Mouse (Mus musculus) kidney, adult 11 months (tissue): Measurements from ENCODE around the gene Mthfd1l.

Experiments used
- DNase-seq: peaks from one replicate; pipeline ENCODE4 v3.0.0; 2022

The Mthfd1l gene

DNA sequence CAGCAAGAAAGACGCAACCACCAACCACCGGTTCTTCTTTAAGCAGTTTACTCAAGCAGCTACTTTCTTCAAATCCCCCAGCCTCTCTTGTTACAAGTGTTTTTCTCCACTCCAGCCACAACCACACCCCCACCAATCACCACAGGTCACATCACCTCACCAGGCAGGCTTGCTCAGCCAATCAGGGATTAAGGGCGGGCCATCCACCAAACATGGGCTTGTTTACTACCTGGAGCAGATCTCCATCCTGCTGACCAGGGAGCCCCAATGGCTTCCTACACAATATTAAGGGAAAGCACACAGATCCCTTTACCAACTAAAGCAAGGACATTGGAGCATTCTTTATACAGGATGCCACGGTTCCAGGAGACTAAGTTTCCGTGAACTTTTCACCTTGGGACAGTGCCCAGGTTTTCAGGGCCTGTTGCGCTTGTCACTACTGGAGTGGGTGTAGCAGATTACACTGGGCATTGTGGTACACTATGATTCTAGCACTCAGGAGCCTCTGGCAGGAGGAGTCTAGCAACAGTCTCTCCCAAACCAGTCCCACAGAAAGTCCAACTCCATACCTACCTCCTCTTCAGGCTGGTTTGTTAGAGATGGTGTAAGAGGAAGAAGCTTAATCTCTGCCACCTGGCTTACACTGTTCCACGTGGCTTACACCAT lies 150.5 kb downstream of the Mthfd1l start:
- DNase-seq: peak; percentile 20

DNA sequence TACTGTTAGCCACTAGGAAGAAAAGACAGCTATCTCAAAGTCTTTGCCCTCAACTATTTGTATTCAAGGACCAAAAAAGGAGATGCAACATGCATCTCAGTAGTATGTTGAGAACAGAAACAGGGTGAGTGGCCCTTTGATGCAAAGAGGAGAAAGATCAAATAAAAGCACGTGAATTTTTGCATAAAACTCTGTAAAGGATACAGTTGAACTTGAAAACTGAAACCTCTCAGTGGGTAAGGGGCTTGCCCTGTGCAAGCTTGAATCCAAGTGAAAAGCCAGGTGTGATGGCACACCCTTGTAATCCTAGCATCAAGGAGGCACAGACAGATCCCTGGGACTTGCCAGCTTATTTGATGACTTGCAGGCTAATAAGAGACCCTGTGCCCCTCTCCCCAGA lies 151.2 kb downstream of the Mthfd1l start:
- no peak for DNase-seq

DNA sequence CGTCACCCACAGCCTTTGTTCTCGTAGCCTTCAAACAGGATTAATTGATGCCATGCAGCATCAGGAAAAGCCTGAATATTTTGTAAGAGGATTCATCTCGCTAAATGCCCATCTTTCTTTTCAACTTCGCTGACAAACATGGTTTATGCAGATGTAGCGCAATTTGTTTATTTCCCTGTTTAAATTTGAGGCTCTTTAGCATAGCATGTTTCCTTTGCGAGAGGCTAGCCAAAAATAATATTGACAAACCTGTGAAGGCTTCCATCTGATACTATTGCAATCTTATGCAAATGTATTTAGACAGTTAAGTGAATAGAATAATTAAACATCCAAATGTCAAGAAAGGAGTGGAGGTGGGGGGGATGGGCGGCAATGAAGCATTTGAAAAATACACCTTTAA lies 152.3 kb downstream of the Mthfd1l start:
- no peak for DNase-seq

DNA sequence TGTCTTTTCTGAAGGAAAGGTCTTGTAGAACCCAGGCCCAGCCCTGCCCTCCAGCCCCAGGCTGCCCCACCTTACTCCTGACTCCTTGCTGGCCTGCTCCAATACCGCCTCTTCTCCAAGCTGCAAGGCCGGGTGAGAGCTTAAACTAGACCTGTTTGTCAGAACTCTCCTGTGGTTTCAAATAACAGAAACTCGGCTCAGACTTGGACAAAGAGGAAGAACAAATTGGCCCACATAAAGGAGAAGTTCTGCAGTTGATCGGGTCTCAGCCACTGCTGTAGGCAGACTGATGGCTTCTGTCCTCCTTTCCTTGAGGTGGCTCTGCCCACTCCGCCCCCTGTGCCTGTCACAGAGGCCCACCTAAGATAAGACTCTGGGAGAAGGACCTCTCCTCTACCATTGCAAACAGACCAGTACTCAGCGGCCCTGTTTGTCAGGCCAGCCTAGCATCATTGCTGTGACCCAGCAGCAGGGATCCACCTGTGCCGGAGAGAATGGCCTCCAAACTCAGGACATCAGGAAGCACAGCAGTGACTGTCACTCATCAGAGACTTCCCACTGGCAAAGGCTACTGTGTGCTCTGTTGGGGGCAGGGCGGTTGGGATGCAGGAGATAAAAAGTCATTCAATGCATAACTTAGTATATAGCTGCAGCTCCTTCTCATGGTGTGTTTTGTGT lies 153.6 kb downstream of the Mthfd1l start:
- DNase-seq: no peak

DNA sequence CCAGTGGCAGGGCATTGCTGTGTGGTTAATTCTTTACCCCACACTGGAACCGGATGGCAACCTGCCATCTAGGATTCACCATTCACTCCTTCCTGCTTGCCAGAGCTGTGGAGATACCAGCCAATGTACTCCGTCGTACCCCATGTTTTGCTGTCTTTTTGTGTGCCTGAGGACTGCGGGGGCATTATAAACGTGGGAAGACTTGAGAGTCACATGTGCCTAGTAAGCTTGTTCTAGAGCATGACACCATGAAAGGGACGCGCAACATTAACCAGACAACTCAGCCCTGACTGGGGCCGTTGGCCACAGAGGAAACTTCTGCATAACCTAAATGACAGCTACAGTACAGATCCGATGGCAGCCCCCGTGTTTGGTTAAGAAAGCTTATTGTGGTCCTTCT lies 155.5 kb downstream of the Mthfd1l start:
- peak; percentile 8 for DNase-seq

DNA sequence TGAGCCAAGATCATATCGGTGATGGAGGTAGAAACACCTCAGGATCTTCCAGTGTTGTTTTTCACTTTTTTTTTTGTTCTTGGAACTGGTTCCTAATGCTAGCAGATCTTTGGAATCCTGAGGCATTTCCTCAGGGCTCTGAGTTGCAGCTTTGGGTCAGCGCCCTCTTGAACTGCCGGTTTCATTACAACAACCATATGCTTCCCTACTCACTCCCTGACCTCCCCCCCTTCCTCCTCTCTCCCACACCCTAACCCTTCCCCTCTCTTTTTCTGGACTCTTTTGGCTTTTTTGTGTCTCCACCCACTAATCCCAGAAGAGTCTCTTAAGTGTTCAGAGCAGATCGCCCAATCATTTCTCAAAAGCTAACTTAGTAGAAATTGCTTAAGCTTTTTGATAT lies 156.0 kb downstream of the Mthfd1l start:
- DNase-seq: peak; percentile 41

DNA sequence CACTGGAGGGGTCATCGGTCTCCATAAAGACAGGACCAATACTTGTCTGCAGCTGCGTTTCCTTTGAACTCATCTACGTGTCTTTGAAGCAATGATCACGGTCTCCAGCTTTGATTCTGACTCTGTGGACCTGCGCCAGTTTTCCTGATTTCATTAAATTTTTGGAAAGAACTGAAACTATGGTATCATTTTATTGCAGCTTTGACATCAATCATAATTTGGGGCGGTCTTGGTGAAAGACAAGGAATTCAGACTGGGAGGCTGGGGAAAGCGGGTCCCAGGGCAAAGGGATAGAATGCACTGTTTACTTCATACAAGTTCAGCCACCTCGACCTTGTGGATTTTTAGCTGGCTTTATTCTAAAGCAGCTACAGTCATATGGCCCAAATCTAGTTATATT lies 156.5 kb downstream of the Mthfd1l start:
- no peak for DNase-seq

DNA sequence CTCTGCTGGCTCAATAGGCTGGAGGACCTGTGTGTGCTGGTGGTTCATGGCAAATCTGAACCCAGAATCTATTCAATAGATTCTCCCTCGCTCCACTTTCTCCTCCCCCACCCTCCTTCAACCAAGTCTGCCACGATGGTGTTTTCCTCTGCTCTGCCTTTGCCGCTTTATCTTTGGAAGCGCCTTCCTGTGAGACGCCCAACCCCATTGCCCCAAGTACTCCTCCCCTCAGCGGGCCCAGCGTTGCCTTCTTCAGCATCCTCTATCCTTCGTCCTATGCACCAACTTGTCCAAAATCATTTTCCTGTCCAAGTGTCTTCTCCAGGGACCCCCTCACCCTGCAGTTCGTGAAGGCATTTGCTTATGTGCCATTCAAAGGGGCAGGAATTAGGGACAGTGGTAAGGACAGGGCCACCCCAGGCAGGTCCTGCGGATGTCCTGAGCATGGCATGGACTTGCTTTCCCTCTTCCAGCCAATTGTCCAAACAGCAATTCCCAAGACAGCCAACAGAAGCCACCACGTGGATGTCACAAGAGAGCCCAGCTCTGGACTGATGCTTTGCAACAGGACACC lies 157.2 kb downstream of the Mthfd1l start:
- no peak for DNase-seq

DNA sequence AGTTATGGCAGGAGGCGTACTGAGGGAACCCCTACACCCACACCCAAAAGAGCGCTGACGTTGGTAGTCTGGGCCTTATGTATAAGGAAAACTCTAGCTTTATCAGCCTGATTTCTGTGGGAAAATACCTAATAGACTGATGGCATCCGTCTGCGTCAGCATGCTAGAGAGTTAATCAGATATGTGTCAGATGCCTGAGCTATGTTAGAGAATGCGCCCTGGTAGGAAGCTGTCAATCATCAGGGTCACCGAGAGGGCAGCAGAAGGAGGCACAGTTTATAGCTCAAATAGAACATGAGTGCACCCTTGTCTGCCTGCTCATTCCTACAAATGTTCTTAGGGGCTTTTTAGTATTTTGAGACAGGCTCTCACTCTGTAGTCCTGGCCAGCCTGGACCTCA lies 159.8 kb downstream of the Mthfd1l start:
- DNase-seq: no peak

DNA sequence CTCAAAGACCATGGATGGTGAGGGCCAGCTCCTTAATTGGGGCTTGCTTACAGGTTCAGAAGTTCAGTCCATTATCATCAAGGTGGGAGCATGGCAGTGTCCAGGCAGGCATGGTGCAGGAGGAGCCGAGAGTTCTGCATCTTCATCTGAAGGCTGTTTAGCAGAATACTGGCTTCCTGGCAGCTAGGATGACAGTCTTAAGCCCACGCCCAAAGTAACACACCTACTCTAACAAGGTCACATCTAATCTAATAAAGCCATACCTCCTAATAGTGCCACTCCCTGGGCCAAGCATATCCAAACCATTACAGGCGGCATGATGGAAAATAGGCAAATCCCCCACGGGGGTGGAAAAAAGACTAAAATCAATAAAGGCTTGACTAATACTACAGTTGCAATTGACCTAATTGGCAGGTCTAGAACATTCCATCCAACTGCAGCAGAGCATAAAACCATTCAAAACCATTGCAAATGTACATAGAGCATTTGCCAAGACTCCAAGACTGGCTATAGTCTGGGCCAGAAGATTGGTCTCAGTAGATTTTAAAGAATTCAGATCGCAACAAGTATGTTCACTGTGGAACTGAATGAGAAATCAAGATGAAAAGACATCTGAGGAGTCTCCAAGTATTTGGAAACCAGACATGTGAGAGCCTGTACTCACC lies 162.3 kb downstream of the Mthfd1l start:
- no peak for DNase-seq

DNA sequence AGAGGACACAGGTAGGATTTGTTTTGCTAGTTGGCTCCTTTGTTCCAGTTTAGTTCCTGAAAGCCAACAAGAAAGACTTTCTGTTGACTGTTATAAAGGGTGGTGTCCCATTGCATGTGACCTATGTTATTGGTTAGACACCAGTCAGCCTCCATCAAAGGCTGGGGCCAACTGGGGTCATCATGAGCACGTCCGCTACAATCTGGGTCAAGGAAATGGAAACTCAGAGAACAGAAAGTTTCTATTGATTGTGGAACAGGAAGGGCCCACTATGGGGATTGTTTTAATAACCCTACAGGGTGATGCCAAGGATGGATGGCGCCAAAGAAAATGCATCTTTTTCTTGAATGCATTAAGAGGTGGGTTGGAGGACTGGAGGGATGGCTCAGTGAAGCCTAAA lies 166.6 kb downstream of the Mthfd1l start:
- DNase-seq: no peak

DNA sequence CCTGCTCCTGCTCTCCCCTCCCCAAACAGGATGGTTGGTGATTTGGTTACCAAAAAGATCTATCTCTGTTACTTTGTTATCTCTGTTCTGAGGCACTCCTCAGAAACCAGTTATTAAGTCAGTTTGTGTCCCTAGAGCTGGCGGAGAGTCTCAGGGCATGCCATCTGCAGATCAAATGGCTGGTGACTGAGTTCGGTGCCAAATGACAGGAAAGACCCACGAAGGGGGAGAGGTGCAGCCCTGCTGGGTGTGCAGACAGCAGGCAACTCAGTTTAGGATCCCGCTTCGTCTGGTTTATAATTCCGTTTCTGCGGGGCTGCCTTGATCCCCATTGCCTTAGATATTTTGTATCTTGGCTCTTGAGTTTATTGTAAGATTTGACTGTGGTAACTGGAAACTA lies 168.8 kb downstream of the Mthfd1l start:
- no peak for DNase-seq

DNA sequence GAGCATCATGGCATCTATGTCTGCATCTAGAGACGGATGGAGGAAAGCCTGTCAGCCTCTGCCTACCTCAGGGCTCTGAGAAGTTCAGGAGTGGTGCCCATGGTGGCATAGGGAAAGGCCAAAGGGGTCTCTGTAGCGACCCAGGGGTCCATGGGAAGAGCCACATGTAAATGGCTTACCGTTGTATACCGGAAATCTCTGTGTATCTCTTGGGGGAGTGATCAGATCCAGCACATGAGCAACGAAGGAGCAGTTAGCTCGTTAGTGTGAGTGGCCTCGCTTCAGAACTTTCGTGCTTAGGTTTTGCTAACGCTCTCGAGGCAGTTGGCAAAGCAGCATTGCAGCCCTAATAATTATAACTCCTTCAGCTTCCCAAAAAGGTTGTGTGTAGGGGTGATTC lies 169.9 kb downstream of the Mthfd1l start:
- DNase-seq: no peak

DNA sequence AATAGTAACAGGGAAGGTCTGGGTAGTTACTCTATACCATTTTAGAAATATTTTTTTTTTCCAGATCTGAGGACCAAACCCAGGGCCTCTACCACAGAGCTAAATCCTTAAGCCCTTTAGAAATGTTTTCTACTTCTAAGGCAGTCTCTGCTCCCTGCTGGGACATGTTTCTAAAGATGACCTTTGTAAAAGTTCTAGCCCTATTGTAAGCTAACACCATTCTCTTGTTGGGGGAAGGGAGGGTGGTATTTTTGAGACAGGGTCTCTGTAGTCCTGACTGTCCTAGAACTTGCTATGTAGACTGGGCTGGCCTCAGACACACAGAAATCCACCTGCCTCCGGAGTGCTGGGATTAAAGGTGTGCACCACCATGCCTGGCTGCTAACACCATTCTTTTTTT lies 170.5 kb downstream of the Mthfd1l start:
- DNase-seq: no peak

DNA sequence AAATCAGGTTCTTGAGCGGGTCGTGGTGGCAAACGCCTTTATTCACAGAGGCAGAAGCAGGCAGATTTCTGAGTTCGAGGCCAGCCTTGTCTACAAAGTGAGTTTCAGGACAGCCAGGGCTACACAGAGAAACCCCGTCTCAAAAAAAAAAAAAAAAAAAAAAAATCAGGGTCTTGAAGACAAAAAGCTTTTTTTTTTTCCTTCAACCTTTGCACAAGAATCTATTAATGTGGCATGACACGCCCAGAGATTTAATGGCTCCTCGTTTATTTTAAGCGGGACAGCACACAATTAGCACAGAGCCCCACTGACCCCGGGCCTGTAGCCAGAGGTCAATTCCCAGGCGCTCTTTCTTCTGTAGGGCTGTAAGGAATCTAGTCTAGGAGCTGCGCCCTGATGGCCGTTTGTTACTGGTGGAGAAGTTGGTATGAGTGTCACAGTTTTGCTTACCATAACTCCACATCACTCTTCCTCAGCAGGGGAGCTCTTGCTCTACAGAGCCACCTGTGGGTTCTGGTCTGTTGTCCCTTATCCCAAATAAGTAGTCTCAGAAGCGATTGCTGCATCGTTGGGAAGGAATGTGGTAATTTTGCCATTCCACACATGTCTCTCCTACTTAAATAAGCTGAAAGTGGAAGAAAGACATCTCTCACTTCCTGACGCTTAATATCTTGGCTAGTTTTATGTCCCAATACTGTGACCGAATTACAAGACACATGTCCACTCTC lies 172.3 kb downstream of the Mthfd1l start:
- DNase-seq: peak; percentile 11

DNA sequence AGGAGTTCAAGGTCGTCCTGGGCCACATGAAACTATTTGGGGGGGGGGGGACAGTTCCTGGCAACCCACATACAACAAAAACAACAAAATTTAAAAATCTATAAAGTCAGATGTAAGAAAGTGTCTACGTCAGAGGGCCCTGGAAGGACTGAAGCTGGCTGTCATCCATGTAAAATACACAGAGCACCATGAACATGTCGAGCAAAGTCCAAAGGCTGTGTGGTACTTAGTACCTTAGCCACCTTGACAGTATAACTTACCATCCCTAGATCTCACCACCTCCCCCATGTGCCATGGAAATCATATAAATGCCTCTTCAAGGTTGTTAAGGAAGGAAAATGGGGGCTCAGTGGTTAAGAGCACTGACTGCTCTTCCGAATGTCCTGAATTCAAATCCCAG lies 174.0 kb downstream of the Mthfd1l start:
- no peak for DNase-seq

DNA sequence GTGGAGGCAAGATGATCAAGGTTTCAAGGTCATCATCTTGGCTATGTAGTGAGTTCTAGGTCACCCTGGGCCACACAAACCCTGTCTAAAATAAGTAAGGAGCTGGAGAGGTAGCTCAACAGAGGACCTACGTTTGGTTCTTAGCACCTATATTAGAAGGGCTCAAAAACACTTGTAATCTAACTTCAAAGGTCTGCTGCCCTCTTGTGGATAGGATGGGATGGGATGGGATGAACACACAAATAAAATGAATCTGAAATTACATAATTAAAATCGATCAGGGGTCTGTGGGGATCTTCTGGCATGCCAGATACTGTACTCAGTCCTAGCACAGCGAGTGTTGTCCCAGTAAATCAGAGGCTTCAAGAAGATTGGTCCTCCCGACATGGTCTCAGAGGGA lies 178.2 kb downstream of the Mthfd1l start:
- DNase-seq: no peak

DNA sequence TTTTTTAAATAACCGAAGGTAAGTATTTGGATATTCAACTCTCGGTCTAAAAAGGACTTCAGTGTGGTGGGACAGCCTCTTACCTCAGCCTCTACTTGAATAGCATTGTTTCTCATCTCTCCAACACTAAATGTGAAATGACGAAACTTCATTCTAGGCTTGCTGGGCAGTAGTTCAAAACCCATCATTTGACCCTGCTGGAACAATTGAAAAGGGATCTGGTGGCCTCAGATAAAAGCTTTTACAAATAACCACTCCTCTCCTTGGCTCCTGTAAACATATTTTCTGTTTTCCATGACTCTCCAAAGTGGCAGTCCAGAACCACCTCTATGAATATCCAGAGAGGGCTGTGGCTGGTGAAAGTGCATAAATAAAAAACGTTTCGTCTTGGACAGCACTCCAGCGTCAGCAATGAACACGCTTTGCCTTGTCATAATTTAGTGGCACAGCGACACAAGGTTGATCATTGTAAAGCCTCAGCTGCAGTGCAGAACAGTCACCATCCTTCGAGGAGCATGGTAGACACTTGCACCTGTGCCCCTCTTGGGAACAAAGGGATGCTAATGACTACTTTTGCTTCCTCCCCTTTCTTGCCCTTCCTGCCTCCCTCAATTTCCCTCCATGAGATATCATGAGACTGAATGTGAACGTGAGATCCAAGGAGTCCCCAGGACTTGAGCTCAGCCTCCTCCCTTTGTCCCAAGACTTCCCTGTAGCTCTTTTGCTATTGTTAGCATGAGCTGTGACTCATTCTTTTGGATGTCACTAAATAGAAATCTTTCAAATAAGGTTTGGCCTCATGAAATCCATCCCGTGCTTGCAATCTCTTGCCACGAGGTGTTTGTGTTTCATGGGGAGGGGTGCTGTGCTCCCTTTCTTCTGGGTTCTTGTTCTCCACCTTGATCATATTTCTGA lies 179.2 kb downstream of the Mthfd1l start:
- no peak for DNase-seq

DNA sequence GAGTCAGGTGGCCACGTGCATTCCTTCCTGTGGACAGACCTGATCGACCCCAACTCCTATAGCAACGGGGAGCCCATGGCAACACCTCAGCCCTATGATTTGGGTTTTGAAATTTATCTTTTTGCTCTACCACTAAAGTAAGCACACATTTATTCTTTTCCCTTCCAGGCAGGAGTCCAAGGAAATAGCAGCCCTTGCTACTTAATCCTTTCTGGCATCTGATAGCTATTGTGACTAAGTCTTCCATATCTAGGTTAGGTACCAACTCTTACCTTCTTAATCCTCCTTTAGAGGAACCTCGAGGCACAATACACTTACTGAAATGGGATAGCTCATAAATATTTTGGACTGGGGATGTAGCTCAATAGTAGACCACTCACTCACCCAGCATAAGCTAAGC lies 180.1 kb downstream of the Mthfd1l start:
- DNase-seq: no peak

DNA sequence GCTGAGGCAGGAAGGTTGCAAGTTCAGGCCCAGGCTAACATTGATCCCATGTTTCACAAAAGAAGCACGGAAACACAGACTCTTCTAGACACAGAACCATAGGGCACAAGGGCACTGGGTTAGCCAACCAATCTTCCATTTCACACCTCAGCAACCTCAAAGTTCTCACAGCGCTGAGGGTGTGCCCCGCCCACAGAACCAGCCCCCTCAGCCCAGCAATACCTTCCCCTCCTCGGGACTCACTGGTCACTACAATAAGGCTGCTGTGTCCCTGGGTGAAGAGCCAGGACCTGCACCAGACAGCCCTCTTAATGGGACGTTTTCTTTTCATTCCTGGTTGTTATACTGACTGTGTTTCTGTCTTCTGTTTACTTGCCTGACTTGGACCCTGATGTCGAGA lies 181.1 kb downstream of the Mthfd1l start:
- no peak for DNase-seq

DNA sequence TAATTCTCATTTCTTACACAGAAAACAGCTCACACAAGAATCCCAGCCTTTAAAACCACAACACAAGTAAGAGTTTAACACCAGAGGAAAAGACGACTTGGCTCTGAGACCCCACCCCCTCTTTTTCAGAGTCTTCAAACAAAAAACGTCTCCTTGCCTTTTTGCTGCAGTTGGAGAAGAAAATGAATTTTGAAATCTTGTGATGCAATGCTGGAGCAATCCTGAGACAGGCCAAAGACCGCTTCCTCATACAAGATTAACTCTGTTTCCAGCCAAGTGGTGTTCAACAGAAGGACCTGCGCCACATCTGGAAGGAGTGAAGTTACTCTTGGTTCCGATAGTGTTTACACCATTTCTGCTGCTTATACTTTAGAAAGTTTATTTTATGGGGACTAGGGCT lies 182.6 kb downstream of the Mthfd1l start:
- DNase-seq: no peak

DNA sequence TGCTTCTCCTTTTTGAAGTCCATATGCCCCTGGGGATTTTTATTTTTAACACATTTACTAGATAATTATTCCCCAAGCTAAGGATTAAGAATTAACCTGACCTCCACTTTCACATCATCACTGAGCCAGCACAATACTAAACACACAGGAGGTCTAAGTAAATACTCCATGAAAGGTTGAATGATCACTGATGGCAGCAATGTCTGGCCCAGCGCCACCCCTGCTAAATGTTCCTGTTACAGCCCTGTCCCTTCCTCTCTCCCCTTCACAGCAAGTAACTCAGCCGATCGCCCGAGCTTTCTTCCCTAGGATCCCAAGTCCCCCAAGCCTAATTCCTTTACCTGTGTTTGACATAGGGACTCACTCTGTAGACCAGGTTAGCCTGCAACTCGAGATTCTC lies 185.6 kb downstream of the Mthfd1l start:
- peak; percentile 66 for DNase-seq
